Mouse (Mus musculus) MEL (cell line): ENCODE results near the gene Atrnl1. TPM values are rescaled to one million over a fixed set of nuclear protein-coding genes. Genes with fewer than 3 reads are reported as not detected.

Experiments used
- DNase-seq: peaks from one replicate; pipeline ENCODE4 v3.0.0; 2011; ENCODE audit warnings: low read depth, low spot score
- H3K27ac ChIP-seq: 2 replicates; pipeline ENCODE4 v1.5.1; 2012; ENCODE audit warnings: low read depth, mild to moderate bottlenecking, control low read depth, low read length, moderate library complexity; ENCODE audit not compliant: control insufficient read depth
- H3K27me3 ChIP-seq, 2 experiments: fragments of 150-350 bp in 1 of 2; sonication (generic) in 1 of 2; 2 replicates each; pipeline ENCODE4 v1.6.1; 2012; ENCODE audit warnings: low read length in 2 of 2, mild to moderate bottlenecking in 2 of 2, improper control_type of control experiment in 1 of 2, moderate library complexity in 1 of 2; ENCODE audit not compliant: insufficient read depth in 2 of 2, control insufficient read depth in 1 of 2
- H3K36me3 ChIP-seq, 2 experiments: 2 replicates each; pipeline ENCODE4 v1.6.1; 2012 to 2014; ENCODE audit warnings: low read length in 2 of 2, improper control_type of control experiment in 1 of 2, inconsistent platforms in 1 of 2, mild to moderate bottlenecking in 1 of 2; ENCODE audit not compliant: insufficient read depth in 2 of 2, control insufficient read depth in 1 of 2
- H3K4me1 ChIP-seq, 2 experiments: fragments of 150-350 bp in 1 of 2; sonication (generic) in 1 of 2; 2 replicates each; pipeline ENCODE4 v1.6.1; 2012; ENCODE audit warnings: low read length in 2 of 2, improper control_type of control experiment in 1 of 2, mild to moderate bottlenecking in 1 of 2; ENCODE audit not compliant: insufficient read depth in 2 of 2, control insufficient read depth in 1 of 2
- H3K4me3 ChIP-seq, 2 experiments: fragments of 150-350 bp in 1 of 2; sonication (generic) in 1 of 2; 2 replicates each; pipeline ENCODE4 v1.5.1; 2012; ENCODE audit warnings: low read depth in 2 of 2, low read length in 2 of 2, mild to moderate bottlenecking in 2 of 2, moderate library complexity in 2 of 2, control low read depth in 1 of 2, improper control_type of control experiment in 1 of 2; ENCODE audit not compliant: control insufficient read depth in 1 of 2, insufficient read depth in 1 of 2
- H3K79me2 ChIP-seq: 2 replicates; pipeline ENCODE4 v1.6.1; 2012; ENCODE audit warnings: mild to moderate bottlenecking, low read length, moderate library complexity; ENCODE audit not compliant: control insufficient read depth, poor library complexity, insufficient read depth
- H3K9ac ChIP-seq: 2 replicates; pipeline ENCODE4 v1.6.1; 2012; ENCODE audit warnings: low read depth, mild to moderate bottlenecking, control low read depth, low read length, moderate library complexity; ENCODE audit not compliant: control insufficient read depth, poor library complexity, severe bottlenecking
- H3K9me3 ChIP-seq: fragments of 150-350 bp; sonication (generic); replicated peaks from 2 replicates; pipeline ENCODE4 v1.6.1; 2012; ENCODE audit warnings: mild to moderate bottlenecking, low read length, improper control_type of control experiment, moderate library complexity; ENCODE audit not compliant: insufficient read depth
- BHLHE40 ChIP-seq: IDR thresholded peaks from 2 replicates; pipeline ENCODE4 v1.6.1; 2012; ENCODE audit warnings: low read depth, mild to moderate bottlenecking, inconsistent platforms, low read length, improper control_type of control experiment, borderline replicate concordance
- CHD1 ChIP-seq: IDR thresholded peaks from 2 replicates; pipeline ENCODE4 v1.6.1; 2012; ENCODE audit warnings: low read depth, mild to moderate bottlenecking, inconsistent platforms, low read length, improper control_type of control experiment
- CHD2 ChIP-seq: IDR thresholded peaks from 2 replicates; pipeline ENCODE4 v1.6.1; 2011; ENCODE audit warnings: low read length, improper control_type of control experiment
- CTCF ChIP-seq, 3 experiments: IDR thresholded peaks in 2 of 3; conservative IDR thresholded peaks in 1 of 3; 2 replicates each; pipeline ENCODE4 v1.5.1; 2011 to 2012; ENCODE audit warnings: low read length in 3 of 3, low read depth in 2 of 3, mild to moderate bottlenecking in 2 of 3, improper control_type of control experiment in 1 of 3, inconsistent platforms in 1 of 3, mixed read lengths in 1 of 3, moderate library complexity in 1 of 3; ENCODE audit not compliant: control insufficient read depth in 1 of 3, insufficient read depth in 1 of 3, poor library complexity in 1 of 3, severe bottlenecking in 1 of 3
- E2F4 ChIP-seq: IDR thresholded peaks from 2 replicates; pipeline ENCODE4 v1.6.1; 2011; ENCODE audit warnings: low read depth, low read length, improper control_type of control experiment, borderline replicate concordance
- ELF1 ChIP-seq: IDR thresholded peaks from 2 replicates; pipeline ENCODE4 v1.6.1; 2014; ENCODE audit warnings: low read depth, mild to moderate bottlenecking, inconsistent platforms, low read length, improper control_type of control experiment, moderate library complexity
- GABPA ChIP-seq: IDR thresholded peaks from 2 replicates; pipeline ENCODE4 v1.6.1; 2012; ENCODE audit warnings: low read depth, mild to moderate bottlenecking, inconsistent platforms, low read length, improper control_type of control experiment, moderate library complexity
- GATA1 ChIP-seq: IDR thresholded peaks from 2 replicates; pipeline ENCODE4 v1.6.1; 2011; ENCODE audit warnings: low read depth, low read length, improper control_type of control experiment
- JUND ChIP-seq: IDR thresholded peaks from 2 replicates; pipeline ENCODE4 v1.6.1; 2011; ENCODE audit warnings: low read depth, mild to moderate bottlenecking, improper control_type of control experiment, low read length
- MAX ChIP-seq: IDR thresholded peaks from 2 replicates; pipeline ENCODE4 v1.6.1; 2011; ENCODE audit warnings: low read length, improper control_type of control experiment
- MYC ChIP-seq: IDR thresholded peaks from 2 replicates; pipeline ENCODE4 v1.6.1; 2011; ENCODE audit warnings: low read depth, mild to moderate bottlenecking, low read length, improper control_type of control experiment, moderate library complexity
- NELFE ChIP-seq: IDR thresholded peaks from 2 replicates; pipeline ENCODE4 v1.6.1; 2011; ENCODE audit warnings: low read depth, low read length, improper control_type of control experiment
- POLR2A ChIP-seq, 2 experiments: IDR thresholded peaks; 2 replicates each; pipeline ENCODE4 v1.6.1; 2011 to 2012; ENCODE audit warnings: low read length in 2 of 2, mild to moderate bottlenecking in 2 of 2, control low read depth in 1 of 2, improper control_type of control experiment in 1 of 2, low read depth in 1 of 2, moderate library complexity in 1 of 2; ENCODE audit not compliant: control insufficient read depth in 1 of 2, insufficient read depth in 1 of 2, poor library complexity in 1 of 2
- POLR2AphosphoS2 ChIP-seq: IDR thresholded peaks from 2 replicates; pipeline ENCODE4 v1.6.1; 2011; ENCODE audit warnings: low read length, improper control_type of control experiment
- POLR2AphosphoS5 ChIP-seq: IDR thresholded peaks from 2 replicates; pipeline ENCODE4 v1.6.1; 2012; ENCODE audit warnings: low read depth, borderline replicate concordance, mild to moderate bottlenecking, inconsistent platforms, low read length, moderate library complexity, mixed read lengths
- RCOR1 ChIP-seq: IDR thresholded peaks from 2 replicates; pipeline ENCODE4 v1.6.1; 2012; ENCODE audit warnings: low read depth, mild to moderate bottlenecking, inconsistent platforms, low read length, improper control_type of control experiment
- SMC3 ChIP-seq: IDR thresholded peaks from 2 replicates; pipeline ENCODE4 v1.6.1; 2011; ENCODE audit warnings: low read depth, low read length, improper control_type of control experiment
- TCF12 ChIP-seq: IDR thresholded peaks from 2 replicates; pipeline ENCODE4 v1.6.1; 2014; ENCODE audit warnings: low read depth, mild to moderate bottlenecking, inconsistent platforms, low read length, improper control_type of control experiment, moderate library complexity
- ZC3H11A ChIP-seq: IDR thresholded peaks from 2 replicates; pipeline ENCODE4 v1.6.1; 2012; ENCODE audit warnings: low read depth, mild to moderate bottlenecking, inconsistent platforms, low read length, improper control_type of control experiment
- ZNF384 ChIP-seq: IDR thresholded peaks from 2 replicates; pipeline ENCODE4 v1.6.1; 2012; ENCODE audit warnings: low read depth, mild to moderate bottlenecking, inconsistent platforms, low read length, improper control_type of control experiment
- polyA plus RNA-seq, 2 experiments: library from polyadenylated mRNA; stranded (reverse) in 1 of 2; unstranded in 1 of 2; fragments of >175 nt in 1 of 2; fragments of >200 nt in 1 of 2; gene quantifications; 2 replicates each; pipeline versions ENCODE4 v1.2.1 to v1.2.4; 2012; ENCODE audit warnings: low replicate concordance in 2 of 2, low read depth in 1 of 2; ENCODE audit not compliant: insufficient read length in 2 of 2, insufficient read depth in 1 of 2, missing spikeins in 1 of 2
- total RNA-seq: library from RNA; depleted of rRNA; stranded (reverse); fragments of 300-350 nt; gene quantifications from 2 replicates; pipeline ENCODE4 v1.2.3, GENCODE M21; 2012

Gene Atrnl1
- total and polyA plus RNA-seq, 3 experiments = 6.4 to 8.2 TPM; not detected in 1

- Histone ChIP-seq H3K9ac (no peak overlapping the region), H3K36me3 (no peaks in the 10 kb centered on the region), H3K4me3 (no peak overlapping the region), H3K27me3 (no peaks in the 10 kb centered on the region), H3K4me1 (no peaks in the 10 kb centered on the region), H3K9me3 (no peaks in the 10 kb centered on the region), H3K27ac (no peak overlapping the region), H3K79me2 (no peaks in the 10 kb centered on the region)
- DNase-seq = no peak
- no peak for TF ChIP-seq MAX
- no peak for TF ChIP-seq NELFE
- TF ChIP-seq POLR2AphosphoS5 = no peak
- TF ChIP-seq GABPA = no peak
- no peak for TF ChIP-seq CHD1
- TF ChIP-seq CHD2 = no peak
- no peak for TF ChIP-seq POLR2A (IDR thresholded peaks at IDR 0.05; ENCODE audit: control insufficient read depth in 1 of 2, insufficient read depth in 1 of 2, low read depth in 1 of 2, low read length in 2 of 2, poor library complexity in 1 of 2)
- no peak for TF ChIP-seq TCF12
- TF ChIP-seq POLR2AphosphoS2 = no peak
- no peak for TF ChIP-seq E2F4
- TF ChIP-seq SMC3 = no peak
- TF ChIP-seq RCOR1 = no peak
- no peak for TF ChIP-seq ELF1
- no peak for TF ChIP-seq ZNF384
- no peak for TF ChIP-seq GATA1
Measured at GRCm38 (mm10) chr19:58164896-58165634, 554.2 kb downstream of the Atrnl1 start.

GRCm38 (mm10) chr19:58165635-58166015 is 554.8 kb downstream of the Atrnl1 start:
- Histone ChIP-seq H3K36me3 (no peaks in the 10 kb centered on the region), H3K9ac (no peak overlapping the region), H3K27me3 (no peaks in the 10 kb centered on the region), H3K9me3 (no peaks in the 10 kb centered on the region), H3K4me1 (no peaks in the 10 kb centered on the region), H3K79me2 (no peaks in the 10 kb centered on the region), H3K27ac (no peak overlapping the region), H3K4me3 (no peak overlapping the region)
- DNase-seq = no peak
- TF ChIP-seq SMC3 = no peak
- TF ChIP-seq ZC3H11A = no peak

GRCm38 (mm10) chr19:58166147-58166546 is 555.3 kb downstream of the Atrnl1 start:
- Histone ChIP-seq H3K36me3 (no peaks in the 10 kb centered on the region), H3K4me3 (no peak overlapping the region), H3K27ac (no peak overlapping the region), H3K9ac (no peak overlapping the region), H3K9me3 (no peaks in the 10 kb centered on the region), H3K79me2 (no peaks in the 10 kb centered on the region), H3K4me1 (no peaks in the 10 kb centered on the region), H3K27me3 (no peaks in the 10 kb centered on the region)
- no peak for DNase-seq
- TF ChIP-seq CHD1 (no peak), MYC (no peak), CTCF (IDR thresholded peaks at IDR 0.05 in 2 of 3, conservative IDR thresholded peaks at IDR 0.05 in 1 of 3; ENCODE audit: control insufficient read depth in 1 of 3, insufficient read depth in 1 of 3, low read depth in 2 of 3, low read length in 3 of 3, poor library complexity in 1 of 3, severe bottlenecking in 1 of 3) (no peak), JUND (no peak), BHLHE40 (no peak)
- TF ChIP-seq, all 39 proteins: peak for 0
